In the genomic region with DNA sequence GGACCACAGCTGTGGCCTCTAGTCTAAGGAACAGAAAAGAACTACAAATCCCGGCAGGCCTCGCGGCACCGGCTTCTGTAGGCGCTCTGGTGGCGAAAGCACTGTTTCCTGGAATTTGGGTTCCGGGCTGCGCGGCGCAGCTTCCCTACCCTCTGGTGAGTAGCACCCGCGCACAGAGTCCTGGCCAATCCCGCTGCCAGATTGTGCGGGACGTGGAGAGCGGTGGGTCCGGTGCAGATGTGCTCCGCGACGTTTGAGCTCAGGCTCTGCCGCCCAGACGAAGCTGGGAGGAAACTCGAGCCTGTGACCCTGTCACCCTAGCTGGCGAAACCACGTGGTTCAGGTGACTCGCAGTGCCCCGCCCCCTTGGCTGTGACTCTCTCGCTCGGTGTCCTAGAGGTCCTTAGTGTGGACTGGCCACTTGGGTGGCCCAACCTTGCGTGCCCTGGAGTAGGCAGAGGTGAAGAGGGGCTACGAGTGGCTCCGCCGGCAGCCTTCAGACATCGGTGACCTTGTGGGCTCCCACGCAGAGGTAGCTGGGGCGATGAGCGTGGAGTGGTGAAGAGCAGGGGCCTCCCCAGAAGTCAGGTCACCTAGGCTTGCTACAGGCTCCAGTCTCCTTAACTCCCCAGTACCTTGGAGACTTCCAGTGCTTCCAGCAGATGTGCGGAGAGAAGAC, we compare ENCODE assay signal across 1 mouse cellular context.
A peak's percentile ranks its signal among the peaks of the same experiment; 100 is the strongest.
TF ChIP-seq lines count a peak whose summit lies in the region.

A gene (plus strand): TSS at position 114 of the 679 bp plus-strand sequence.

TF ChIP-seq in MEL, 35 proteins besides CTCF, POLR2A, EP300 and RAD21 (continued from another document):
- TF ChIP-seq NRF1 (IDR thresholded peaks at IDR 0.05; ENCODE audit: insufficient read depth, low read depth, low read length, poor library complexity, severe bottlenecking), result peak; percentile 71
- TF ChIP-seq E2F4 (IDR thresholded peaks at IDR 0.05; ENCODE audit: borderline replicate concordance, low read depth, low read length), result 0 out of 2 replicates have a peak, but pooled peaks have one; percentile 40
- no peak for TF ChIP-seq POLR2AphosphoS2 (IDR thresholded peaks at IDR 0.05; ENCODE audit: low read length)
- no peak for TF ChIP-seq ZNF384 (IDR thresholded peaks at IDR 0.05; ENCODE audit: low read depth, low read length)
- TF ChIP-seq HCFC1 (IDR thresholded peaks at IDR 0.05; ENCODE audit: low read depth, low read length), result peak; percentile 98
